Mouse (Mus musculus) limb, embryonic 13.5 days (tissue): Measurements from ENCODE around the gene Cd247. TPM values are rescaled to one million over a fixed set of nuclear protein-coding genes. Genes with fewer than 3 reads are reported as not detected.

Source experiments
- ATAC-seq: fragments of 200-750 bp; cut with Nextera tagmentation; 2 replicates; pipeline ENCODE4 v1.8.0; 2017; ENCODE audit warnings: low read depth, moderate number of reproducible peaks, moderate TSS enrichment; ENCODE audit not compliant: low FRiP score
- H3K27ac ChIP-seq: fragments of 300-500 bp; sonication (generic); 2 replicates; pipeline ENCODE4 v1.5.1; 2015; ENCODE audit warnings: inconsistent platforms, mild to moderate bottlenecking, moderate library complexity
- H3K27me3 ChIP-seq: fragments of 300-500 bp; sonication (generic); 2 replicates; pipeline ENCODE4 v1.6.1; 2015; ENCODE audit warnings: mild to moderate bottlenecking, inconsistent platforms
- H3K36me3 ChIP-seq: fragments of 300-500 bp; sonication (generic); 2 replicates; pipeline ENCODE4 v1.6.1; 2015; ENCODE audit warnings: inconsistent platforms, mild to moderate bottlenecking, moderate library complexity
- H3K4me1 ChIP-seq: fragments of 300-500 bp; sonication (generic); 2 replicates; pipeline ENCODE4 v1.6.1; 2015; ENCODE audit warnings: inconsistent platforms
- H3K4me2 ChIP-seq: fragments of 300-500 bp; sonication (generic); replicated peaks from 2 replicates; pipeline ENCODE4 v1.6.1; 2015; ENCODE audit warnings: inconsistent platforms, mild to moderate bottlenecking, moderate library complexity
- H3K4me3 ChIP-seq: fragments of 300-500 bp; sonication (generic); 2 replicates; pipeline ENCODE4 v1.5.1; 2015; ENCODE audit warnings: moderate library complexity, mild to moderate bottlenecking, inconsistent platforms
- H3K9ac ChIP-seq: fragments of 300-500 bp; sonication (generic); 2 replicates; pipeline ENCODE4 v1.6.1; 2015; ENCODE audit warnings: mild to moderate bottlenecking, inconsistent platforms
- H3K9me3 ChIP-seq: fragments of 300-500 bp; sonication (generic); 2 replicates; pipeline ENCODE4 v1.6.1; 2016; ENCODE audit warnings: inconsistent platforms
- WGBS: fragments of 180-500 bp; shearing (Covaris S2); methylation state at CpG from one replicate; pipeline ENCODE4 v1.1.7; 2015; 5-methylcytosine and 5-hydroxymethylcytosine counted together
- polyA plus RNA-seq: library from polyadenylated mRNA; unstranded; fragments of >200 nt; fragmentation: Nextera tagmentation; extraction: Ambion mirVana; gene quantifications from 2 replicates; pipeline ENCODE4 v1.2.1, GENCODE M21; 2015

The Cd247 gene
- polyA plus RNA-seq, 1 experiment from 2014 or later, result 0.48 TPM

- Histone ChIP-seq H3K4me3 (no peak overlapping the region), H3K9me3 (no peaks in the 10 kb centered on the region), H3K4me2 (no peak overlapping the region), H3K27ac (no peak overlapping the region), H3K9ac (no peak overlapping the region), H3K36me3 (no peaks in the 10 kb centered on the region), H3K4me1 (peaks cover 22% of the 10 kb centered on the region), H3K27me3 (peaks cover 18% of the 10 kb centered on the region; the same call in 1 of the 2 replicates)
- WGBS, result 66% methylated on average over 3 of the region's 3 CpGs
- no peak for ATAC-seq
Measured at GRCm38 (mm10) chr1:165812775-165813174, 24.3 kb downstream of the Cd247 start.

DNA sequence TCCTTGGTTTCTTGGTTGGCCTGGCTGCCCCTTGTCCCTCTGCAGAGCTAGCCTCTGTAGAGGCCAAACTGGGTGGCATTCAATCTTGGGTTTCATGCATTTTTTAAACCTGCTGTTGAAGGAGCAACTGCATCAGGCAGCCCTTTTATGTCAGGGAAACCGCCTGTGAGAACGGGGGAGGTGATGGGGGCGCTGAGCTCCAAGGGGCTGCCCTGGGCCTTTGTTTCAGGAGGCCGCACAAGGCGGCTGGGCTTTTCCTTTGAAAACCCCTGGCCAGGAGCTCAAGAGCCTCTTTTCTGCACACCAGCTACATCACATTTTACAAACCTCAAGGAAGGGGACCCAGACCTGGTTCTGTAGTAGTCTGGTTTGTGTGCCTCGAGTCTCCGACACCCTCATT is 25.6 kb downstream of the Cd247 start:
- Histone ChIP-seq H3K9ac (0 out of 2 replicates have a peak overlapping the region, but pooled peaks have one; percentile 8), H3K36me3 (no peaks in the 10 kb centered on the region), H3K4me2 (peak overlapping the region; percentile 25; the same call in 1 of the 2 replicates), H3K4me1 (peaks cover 22% of the 10 kb centered on the region), H3K27me3 (peaks cover 18% of the 10 kb centered on the region; the same call in 1 of the 2 replicates), H3K27ac (peak overlapping the region; percentile 39; the same call in 1 of the 2 replicates), H3K9me3 (no peaks in the 10 kb centered on the region), H3K4me3 (no peak overlapping the region)
- no peak for ATAC-seq
- 24% methylated on average over 7 of the region's 7 CpGs for WGBS

GRCm38 (mm10) chr1:165814521-165815278 is 26.2 kb downstream of the Cd247 start:
- WGBS, result 28% methylated on average over 14 of the region's 14 CpGs
- peaks cover 18% of the 10 kb centered on the region; the same call in 1 of the 2 replicates for H3K27me3 ChIP-seq
- no peaks in the 10 kb centered on the region for H3K9me3 ChIP-seq
- H3K4me3 ChIP-seq, result no peak overlapping the region
- ATAC-seq, result no peak
- H3K36me3 ChIP-seq, result no peaks in the 10 kb centered on the region
- peak overlapping the region; percentile 25; the same call in 1 of the 2 replicates for H3K4me2 ChIP-seq
- H3K9ac ChIP-seq, result no peak overlapping the region
- H3K4me1 ChIP-seq, result peaks cover 22% of the 10 kb centered on the region
- peak overlapping the region; percentile 39; the same call in 1 of the 2 replicates for H3K27ac ChIP-seq

GRCm38 (mm10) chr1:165816391-165816790 is 27.9 kb downstream of the Cd247 start:
- Histone ChIP-seq H3K9me3 (no peaks in the 10 kb centered on the region), H3K4me2 (no peak overlapping the region), H3K9ac (no peak overlapping the region), H3K27ac (no peak overlapping the region), H3K4me1 (peaks cover 22% of the 10 kb centered on the region), H3K4me3 (no peak overlapping the region), H3K27me3 (peaks cover 18% of the 10 kb centered on the region; the same call in 1 of the 2 replicates), H3K36me3 (no peaks in the 10 kb centered on the region)
- ATAC-seq, result no peak
- WGBS, result 81% methylated on average over 9 of the region's 9 CpGs

DNA sequence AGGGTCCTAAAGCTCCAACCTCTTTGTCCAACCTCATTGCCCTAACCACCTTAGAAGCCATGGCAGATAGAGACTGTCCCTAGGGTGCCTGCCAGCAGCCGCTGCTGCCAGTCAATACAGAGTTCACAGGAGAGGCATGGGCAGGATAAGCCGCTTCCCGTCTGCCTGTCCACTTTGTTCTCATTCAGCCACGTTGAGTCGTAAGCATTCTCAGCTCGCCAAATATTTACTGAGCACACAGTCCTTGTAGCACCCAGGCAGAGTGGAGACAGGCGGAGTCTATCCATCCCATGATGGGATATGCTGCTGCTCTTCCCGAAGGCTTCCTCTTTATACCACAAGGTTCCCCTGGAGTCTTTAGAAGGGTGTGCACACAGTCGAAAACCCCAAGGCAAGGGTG is 28.8 kb downstream of the Cd247 start:
- no peak overlapping the region for H3K27ac ChIP-seq
- H3K9me3 ChIP-seq, result no peaks in the 10 kb centered on the region
- H3K4me2 ChIP-seq, result no peak overlapping the region
- 74% methylated on average over 9 of the region's 9 CpGs for WGBS
- H3K9ac ChIP-seq, result no peak overlapping the region
- H3K27me3 ChIP-seq, result peaks cover 14% of the 10 kb centered on the region; the same call in 1 of the 2 replicates
- no peak overlapping the region for H3K4me3 ChIP-seq
- H3K36me3 ChIP-seq, result no peaks in the 10 kb centered on the region
- peaks cover 22% of the 10 kb centered on the region for H3K4me1 ChIP-seq
- ATAC-seq, result no peak

- 42% methylated on average over 8 of the region's 8 CpGs for WGBS
- no peaks in the 10 kb centered on the region for H3K36me3 ChIP-seq
- no peak overlapping the region for H3K27ac ChIP-seq
- no peak overlapping the region for H3K4me2 ChIP-seq
- H3K9me3 ChIP-seq, result no peaks in the 10 kb centered on the region
- no peak overlapping the region for H3K4me3 ChIP-seq
- no peak overlapping the region for H3K9ac ChIP-seq
- no peak for ATAC-seq
- H3K27me3 ChIP-seq, result peaks cover 13% of the 10 kb centered on the region; the same call in 1 of the 2 replicates
- peaks cover 19% of the 10 kb centered on the region for H3K4me1 ChIP-seq
Measured at GRCm38 (mm10) chr1:165818145-165818860, 29.8 kb downstream of the Cd247 start.

DNA sequence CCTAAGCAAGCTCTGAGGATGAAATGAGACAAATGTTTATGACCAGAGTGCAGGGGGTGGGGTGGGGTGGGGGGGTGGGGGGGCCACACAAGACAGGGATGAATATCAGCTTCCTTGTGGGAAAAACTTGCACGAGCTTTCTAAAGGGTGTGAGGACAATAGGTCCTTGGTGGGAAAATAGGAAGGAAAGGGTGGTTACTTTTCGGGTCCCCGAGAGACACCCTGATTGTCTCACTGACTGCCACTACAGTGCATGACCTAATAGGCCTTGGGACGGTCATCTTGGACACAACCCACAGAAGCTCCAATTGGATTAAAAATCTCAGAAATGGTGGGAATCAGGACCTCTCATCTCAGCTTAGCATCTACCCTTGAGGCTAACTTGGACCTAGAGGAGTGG is 30.7 kb downstream of the Cd247 start:
- no peak overlapping the region for H3K4me3 ChIP-seq
- H3K4me2 ChIP-seq, result no peak overlapping the region
- no peak overlapping the region for H3K27ac ChIP-seq
- peaks cover 13% of the 10 kb centered on the region; the same call in 1 of the 2 replicates for H3K27me3 ChIP-seq
- WGBS, result 85% methylated on average over 4 of the region's 4 CpGs
- H3K36me3 ChIP-seq, result no peaks in the 10 kb centered on the region
- no peaks in the 10 kb centered on the region for H3K9me3 ChIP-seq
- H3K9ac ChIP-seq, result no peak overlapping the region
- peaks cover 10% of the 10 kb centered on the region for H3K4me1 ChIP-seq
- ATAC-seq, result no peak

DNA sequence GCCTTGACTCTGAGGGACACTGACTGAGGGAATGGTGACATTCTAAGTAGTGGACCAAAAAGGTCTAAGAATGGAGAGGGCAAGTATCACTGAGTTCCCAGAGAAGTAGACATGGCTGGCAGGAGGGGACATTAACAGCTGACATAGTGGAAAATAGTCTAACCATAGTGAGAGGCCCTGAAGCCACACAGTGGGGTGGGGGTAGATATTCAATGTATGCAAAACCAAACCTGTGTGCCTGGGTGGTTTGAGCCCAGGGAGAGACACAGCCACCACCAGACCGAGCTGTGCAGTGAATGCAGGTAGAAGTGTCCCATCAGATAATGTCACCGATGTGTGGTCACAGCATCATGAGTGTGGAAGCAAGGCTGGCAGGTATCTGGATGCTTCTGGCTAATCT is 33.5 kb downstream of the Cd247 start:
- H3K9me3 ChIP-seq, result no peaks in the 10 kb centered on the region
- no peak overlapping the region for H3K9ac ChIP-seq
- no peak overlapping the region for H3K4me2 ChIP-seq
- H3K4me1 ChIP-seq, result no peaks in the 10 kb centered on the region
- H3K4me3 ChIP-seq, result no peak overlapping the region
- H3K36me3 ChIP-seq, result no peaks in the 10 kb centered on the region
- WGBS, result 92% methylated on average over 2 of the region's 2 CpGs
- ATAC-seq, result no peak
- H3K27me3 ChIP-seq, result 0 out of 2 replicates have a peak, but pooled peaks cover under 1% of the 10 kb centered on the region
- H3K27ac ChIP-seq, result no peak overlapping the region

DNA sequence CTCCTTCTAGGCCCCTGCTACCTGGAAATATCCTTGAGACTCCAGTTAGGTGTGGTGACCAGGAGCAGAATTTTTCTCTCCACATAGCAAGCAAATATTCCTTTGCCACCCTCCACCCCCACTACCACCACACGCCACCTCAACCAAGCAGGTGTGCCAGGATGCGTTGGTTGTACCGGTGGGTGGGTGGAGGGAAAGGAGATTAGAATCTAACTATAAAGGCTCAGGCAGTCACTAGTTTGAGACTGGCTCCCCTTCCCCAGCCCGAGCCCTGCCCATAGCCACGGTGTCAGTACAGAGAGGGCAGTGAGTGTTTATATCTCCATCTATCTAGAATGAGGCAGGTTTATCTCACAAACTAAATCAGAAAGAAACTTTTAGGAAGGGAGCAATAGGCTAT is 39.7 kb downstream of the Cd247 start:
- Histone ChIP-seq H3K27me3 (peaks cover 11% of the 10 kb centered on the region; the same call in 1 of the 2 replicates), H3K4me2 (no peak overlapping the region), H3K9me3 (no peaks in the 10 kb centered on the region), H3K4me1 (peaks cover 5% of the 10 kb centered on the region; the same call in 1 of the 2 replicates), H3K4me3 (no peak overlapping the region), H3K36me3 (no peaks in the 10 kb centered on the region), H3K27ac (no peak overlapping the region), H3K9ac (no peak overlapping the region)
- ATAC-seq, result no peak
- 87% methylated on average over 5 of the region's 5 CpGs for WGBS

- ATAC-seq, result no peak
- Histone ChIP-seq H3K27me3 (peaks cover 12% of the 10 kb centered on the region; the same call in 1 of the 2 replicates), H3K4me1 (peaks cover 7% of the 10 kb centered on the region; the same call in 1 of the 2 replicates), H3K27ac (no peak overlapping the region), H3K9ac (no peak overlapping the region), H3K4me3 (no peak overlapping the region), H3K4me2 (no peak overlapping the region), H3K36me3 (no peaks in the 10 kb centered on the region), H3K9me3 (no peaks in the 10 kb centered on the region)
- 91% methylated on average over 6 of the region's 6 CpGs for WGBS
Measured at GRCm38 (mm10) chr1:165828615-165829014, 40.1 kb downstream of the Cd247 start.

- WGBS, result 87% methylated on average over 5 of the region's 5 CpGs
- no peak overlapping the region for H3K4me3 ChIP-seq
- H3K9me3 ChIP-seq, result no peaks in the 10 kb centered on the region
- H3K4me2 ChIP-seq, result no peak overlapping the region
- no peak for ATAC-seq
- no peak overlapping the region for H3K9ac ChIP-seq
- H3K27ac ChIP-seq, result no peak overlapping the region
- H3K36me3 ChIP-seq, result no peaks in the 10 kb centered on the region
- H3K4me1 ChIP-seq, result peaks cover 19% of the 10 kb centered on the region
- peaks cover 12% of the 10 kb centered on the region; the same call in 1 of the 2 replicates for H3K27me3 ChIP-seq
Measured at GRCm38 (mm10) chr1:165829890-165830289, 41.4 kb downstream of the Cd247 start.

GRCm38 (mm10) chr1:165833244-165833643 is 44.8 kb downstream of the Cd247 start:
- H3K27me3 ChIP-seq, result peaks cover 22% of the 10 kb centered on the region
- peaks cover 44% of the 10 kb centered on the region for H3K4me1 ChIP-seq
- 0 out of 2 replicates have a peak, but pooled peaks have one; percentile 17 for ATAC-seq
- no peak overlapping the region; the same call in 1 of the 2 replicates for H3K4me2 ChIP-seq
- no peak overlapping the region for H3K9ac ChIP-seq
- no peaks in the 10 kb centered on the region for H3K36me3 ChIP-seq
- WGBS, result 21% methylated on average over 4 of the region's 4 CpGs
- no peak overlapping the region for H3K4me3 ChIP-seq
- H3K9me3 ChIP-seq, result no peaks in the 10 kb centered on the region
- no peak overlapping the region for H3K27ac ChIP-seq
